Mouse (Mus musculus) liver, embryonic 12.5 days (tissue): Measurements from ENCODE around the gene 6030468B19Rik. TPM values are rescaled to one million over a fixed set of nuclear protein-coding genes. Genes with fewer than 3 reads are reported as not detected.
"Not testable (repeated sequence)": the region's sequence is repeated elsewhere in the genome, so short reads cannot be mapped to it uniquely, and the experiment has no call there.

Experiments used
- ATAC-seq: fragments of 200-750 bp; cut with Nextera tagmentation; 2 replicates; pipeline ENCODE4 v1.8.0; 2017; ENCODE audit warnings: moderate number of reproducible peaks, mild to moderate bottlenecking, moderate library complexity
- H3K27ac ChIP-seq: fragments of 300-500 bp; sonication (generic); 2 replicates; pipeline ENCODE4 v1.5.1; 2016; ENCODE audit warnings: mild to moderate bottlenecking
- H3K27me3 ChIP-seq: fragments of 300-500 bp; sonication (generic); replicated peaks from 2 replicates; pipeline ENCODE4 v1.6.1; 2016; ENCODE audit warnings: mild to moderate bottlenecking, moderate library complexity
- H3K36me3 ChIP-seq: fragments of 300-500 bp; sonication (generic); 2 replicates; pipeline ENCODE4 v1.6.1; 2016; ENCODE audit warnings: mild to moderate bottlenecking, moderate library complexity
- H3K4me1 ChIP-seq: fragments of 300-500 bp; sonication (generic); 2 replicates; pipeline ENCODE4 v1.6.1; 2016
- H3K4me2 ChIP-seq: fragments of 300-500 bp; sonication (generic); 2 replicates; pipeline ENCODE4 v1.6.1; 2016; ENCODE audit warnings: mild to moderate bottlenecking, moderate library complexity
- H3K4me3 ChIP-seq: fragments of 300-500 bp; sonication (generic); 2 replicates; pipeline ENCODE4 v1.5.1; 2016; ENCODE audit warnings: mild to moderate bottlenecking, moderate library complexity
- H3K9ac ChIP-seq: fragments of 300-500 bp; sonication (generic); 2 replicates; pipeline ENCODE4 v1.6.1; 2016; ENCODE audit warnings: mild to moderate bottlenecking, moderate library complexity
- H3K9me3 ChIP-seq: fragments of 300-500 bp; sonication (generic); replicated peaks from 2 replicates; pipeline ENCODE4 v1.6.1; 2016; ENCODE audit warnings: mild to moderate bottlenecking, moderate library complexity
- WGBS: fragments of 180-500 bp; shearing (Covaris S2); methylation state at CpG from one replicate; pipeline ENCODE4 v1.1.7; 2016; ENCODE audit not compliant: insufficient replicate concordance; 5-methylcytosine and 5-hydroxymethylcytosine counted together
- polyA plus RNA-seq: library from polyadenylated mRNA; unstranded; fragments of >200 nt; fragmentation: Nextera tagmentation; extraction: Ambion mirVana; gene quantifications from 2 replicates; pipeline ENCODE4 v1.2.1, GENCODE M21; 2016

6030468B19Rik gene
- polyA plus RNA-seq, 1 experiment from 2014 or later, result 97.6 TPM

GRCm38 (mm10) chr11:117780199-117780515 lies 17.3 kb upstream of the 6030468B19Rik start:
- WGBS, result under 1% methylated on average over 17 of the region's 17 CpGs
- Histone ChIP-seq H3K36me3 (peaks cover 52% of the 10 kb centered on the region), H3K27ac (peak overlapping the region; percentile 100), H3K9ac (peak overlapping the region; percentile 90), H3K4me2 (peak overlapping the region; percentile 95), H3K4me3 (peak overlapping the region; percentile 92), H3K4me1 (peaks cover 79% of the 10 kb centered on the region), H3K9me3 (no peaks in the 10 kb centered on the region), H3K27me3 (no peaks in the 10 kb centered on the region; the same call in none of the 2 replicates)
- ATAC-seq, result peak; percentile 5; the same call in 1 of the 2 replicates

DNA sequence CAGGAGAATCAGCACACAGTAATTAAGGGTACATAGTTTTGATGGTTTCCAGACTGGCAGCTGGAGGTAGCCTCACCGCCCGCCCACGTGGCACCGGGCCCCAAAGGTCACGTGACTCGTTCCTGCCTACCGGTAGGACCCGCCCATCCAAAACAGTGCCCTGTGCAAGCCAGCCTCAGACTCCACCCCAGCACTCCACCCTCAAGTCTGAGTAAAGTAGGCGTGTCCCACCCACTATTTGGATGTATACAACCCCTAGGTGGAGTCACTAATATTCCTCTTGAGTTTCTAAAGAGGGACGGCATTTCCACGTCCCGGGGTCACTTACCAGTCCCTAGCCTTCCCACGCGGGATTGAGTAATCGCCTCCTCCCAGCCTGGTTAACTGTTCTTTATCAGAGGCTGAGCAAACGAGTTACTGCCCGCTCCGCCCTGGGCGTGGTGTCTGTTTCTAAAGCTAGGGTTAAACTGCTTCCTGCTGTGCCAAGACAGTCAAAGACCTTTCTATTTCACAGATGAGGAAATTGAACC lies 16.8 kb upstream of the 6030468B19Rik start:
- peak overlapping the region; percentile 95 for H3K4me2 ChIP-seq
- H3K9me3 ChIP-seq, result no peaks in the 10 kb centered on the region
- WGBS, result under 1% methylated on average over 19 of the region's 19 CpGs
- peaks cover 82% of the 10 kb centered on the region for H3K4me1 ChIP-seq
- peak overlapping the region; percentile 92 for H3K4me3 ChIP-seq
- H3K27ac ChIP-seq, result peak overlapping the region; percentile 100
- peak; percentile 79 for ATAC-seq
- H3K9ac ChIP-seq, result peak overlapping the region; percentile 90
- no peaks in the 10 kb centered on the region; the same call in none of the 2 replicates for H3K27me3 ChIP-seq
- peaks cover 52% of the 10 kb centered on the region for H3K36me3 ChIP-seq

GRCm38 (mm10) chr11:117781199-117781821 lies 16.1 kb upstream of the 6030468B19Rik start:
- Histone ChIP-seq H3K9me3 (no peaks in the 10 kb centered on the region), H3K4me2 (peak overlapping the region; percentile 95), H3K9ac (peak overlapping the region; percentile 90), H3K27me3 (no peaks in the 10 kb centered on the region; the same call in none of the 2 replicates), H3K27ac (peak overlapping the region; percentile 100), H3K36me3 (peaks cover 52% of the 10 kb centered on the region), H3K4me3 (peak overlapping the region; percentile 92), H3K4me1 (peaks cover 82% of the 10 kb centered on the region)
- ATAC-seq, result 0 out of 2 replicates have a peak, but pooled peaks have one; percentile 4
- WGBS, result 2% methylated on average over 18 of the region's 18 CpGs

- peak within 1 kb of the TSS; percentile 92 for H3K4me3 ChIP-seq
- H3K4me1 ChIP-seq, result peaks cover 81% of the 10 kb centered on the region
- no peaks in the 10 kb centered on the region; the same call in none of the 2 replicates for H3K27me3 ChIP-seq
- peak within 1 kb of the TSS; percentile 90 for H3K9ac ChIP-seq
- peaks cover 52% of the 10 kb centered on the region for H3K36me3 ChIP-seq
- H3K9me3 ChIP-seq, result no peaks in the 10 kb centered on the region
- H3K4me2 ChIP-seq, result peak within 1 kb of the TSS; percentile 95
- H3K27ac ChIP-seq, result peak within 1 kb of the TSS; percentile 100
- WGBS, result 3% methylated on average over 24 of the region's 24 CpGs
- peak; percentile 69 for ATAC-seq
Observed at GRCm38 (mm10) chr11:117781993-117782704, 15.3 kb upstream of the 6030468B19Rik start, which contains the start of the genes Tmc8 and Tmc6. Tmc8 (plus strand) TSS chr11:117782076. Tmc6 (minus strand) TSS chr11:117782198.

GRCm38 (mm10) chr11:117782705-117783034 lies 14.8 kb upstream of the 6030468B19Rik start:
- 8% methylated on average over 9 of the region's 9 CpGs for WGBS
- H3K9me3 ChIP-seq, result no peaks in the 10 kb centered on the region
- no peak for ATAC-seq
- H3K4me1 ChIP-seq, result peaks cover 76% of the 10 kb centered on the region
- H3K27ac ChIP-seq, result peak overlapping the region; percentile 100
- peaks cover 52% of the 10 kb centered on the region for H3K36me3 ChIP-seq
- H3K27me3 ChIP-seq, result no peaks in the 10 kb centered on the region; the same call in none of the 2 replicates
- peak overlapping the region; percentile 90 for H3K9ac ChIP-seq
- peak overlapping the region; percentile 92 for H3K4me3 ChIP-seq
- H3K4me2 ChIP-seq, result peak overlapping the region; percentile 95

DNA sequence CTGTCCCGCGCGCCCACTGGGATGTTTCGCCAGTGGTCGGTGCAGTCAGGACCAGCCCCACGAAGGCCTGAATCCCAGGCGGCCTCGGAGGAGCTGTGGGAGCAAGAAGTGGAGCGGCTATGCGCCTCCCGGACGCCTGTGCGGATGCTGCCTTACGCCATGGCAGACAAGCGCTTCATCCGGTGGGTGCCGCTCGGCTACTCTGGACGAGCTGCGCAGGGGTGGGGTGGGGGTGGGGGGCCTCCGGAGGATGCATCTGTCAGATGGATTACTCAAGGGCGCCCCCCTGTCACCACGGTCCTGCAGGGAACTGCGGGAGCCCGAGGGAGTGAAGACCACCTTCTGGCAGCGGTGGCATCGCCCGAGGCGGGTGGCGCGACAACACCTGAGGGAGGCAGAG lies 14.4 kb upstream of the 6030468B19Rik start:
- ATAC-seq, result no peak
- under 1% methylated on average over 31 of the region's 31 CpGs for WGBS
- Histone ChIP-seq H3K27ac (peak overlapping the region; percentile 100), H3K36me3 (peaks cover 52% of the 10 kb centered on the region), H3K4me2 (peak overlapping the region; percentile 95), H3K4me3 (peak overlapping the region; percentile 92), H3K4me1 (peaks cover 72% of the 10 kb centered on the region), H3K9ac (peak overlapping the region; percentile 90), H3K9me3 (no peaks in the 10 kb centered on the region), H3K27me3 (no peaks in the 10 kb centered on the region; the same call in none of the 2 replicates)

DNA sequence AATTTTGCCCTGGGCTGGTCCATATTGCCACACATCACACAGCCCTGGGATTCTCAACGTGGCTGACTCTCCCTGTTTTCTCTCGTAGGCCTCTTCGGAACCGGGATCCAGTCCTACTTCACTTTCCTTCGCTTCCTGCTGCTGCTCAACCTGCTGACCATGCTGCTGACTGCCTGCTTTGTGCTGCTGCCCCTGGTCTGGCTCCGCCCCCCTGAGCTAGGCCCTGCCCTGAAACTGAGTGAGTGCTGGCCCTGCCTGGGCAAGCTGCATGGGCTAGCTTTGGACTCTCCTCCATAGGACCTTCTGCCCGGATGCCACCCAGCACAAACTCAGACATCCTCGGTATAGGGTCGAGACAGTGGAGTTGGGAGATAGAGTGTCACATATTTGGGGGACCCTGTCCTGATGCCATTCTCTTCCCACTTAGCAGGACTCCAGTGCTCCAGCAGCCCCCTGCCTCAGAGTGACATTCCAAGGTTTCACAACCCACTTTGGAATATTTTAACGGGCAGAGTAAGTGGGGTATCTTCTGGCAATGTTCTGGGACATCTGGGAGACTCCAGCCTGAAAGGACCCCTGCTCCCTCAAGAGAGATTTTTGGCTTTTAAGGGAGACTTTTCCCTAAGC lies 13.7 kb upstream of the 6030468B19Rik start:
- peak; percentile 36; the same call in 1 of the 2 replicates for ATAC-seq
- H3K27ac ChIP-seq, result peak overlapping the region; percentile 100
- peaks cover 65% of the 10 kb centered on the region for H3K4me1 ChIP-seq
- H3K27me3 ChIP-seq, result no peaks in the 10 kb centered on the region; the same call in none of the 2 replicates
- peak overlapping the region; percentile 92 for H3K4me3 ChIP-seq
- no peaks in the 10 kb centered on the region for H3K9me3 ChIP-seq
- peak overlapping the region; percentile 95 for H3K4me2 ChIP-seq
- WGBS, result 36% methylated on average over 10 of the region's 10 CpGs
- H3K36me3 ChIP-seq, result peaks cover 50% of the 10 kb centered on the region
- H3K9ac ChIP-seq, result peak overlapping the region; percentile 90

GRCm38 (mm10) chr11:117786294-117786693 lies 11.2 kb upstream of the 6030468B19Rik start:
- ATAC-seq, result no peak
- H3K9ac ChIP-seq, result no peak overlapping the region; the same call in 1 of the 2 replicates
- 19% methylated on average over 10 of the region's 10 CpGs for WGBS
- H3K27me3 ChIP-seq, result no peaks in the 10 kb centered on the region; the same call in none of the 2 replicates
- H3K4me3 ChIP-seq, result no peak overlapping the region
- peaks cover 60% of the 10 kb centered on the region for H3K36me3 ChIP-seq
- peak overlapping the region; percentile 10; the same call in 1 of the 2 replicates for H3K27ac ChIP-seq
- peak overlapping the region; percentile 28 for H3K4me2 ChIP-seq
- H3K9me3 ChIP-seq, result no peaks in the 10 kb centered on the region
- peaks cover 70% of the 10 kb centered on the region for H3K4me1 ChIP-seq

DNA sequence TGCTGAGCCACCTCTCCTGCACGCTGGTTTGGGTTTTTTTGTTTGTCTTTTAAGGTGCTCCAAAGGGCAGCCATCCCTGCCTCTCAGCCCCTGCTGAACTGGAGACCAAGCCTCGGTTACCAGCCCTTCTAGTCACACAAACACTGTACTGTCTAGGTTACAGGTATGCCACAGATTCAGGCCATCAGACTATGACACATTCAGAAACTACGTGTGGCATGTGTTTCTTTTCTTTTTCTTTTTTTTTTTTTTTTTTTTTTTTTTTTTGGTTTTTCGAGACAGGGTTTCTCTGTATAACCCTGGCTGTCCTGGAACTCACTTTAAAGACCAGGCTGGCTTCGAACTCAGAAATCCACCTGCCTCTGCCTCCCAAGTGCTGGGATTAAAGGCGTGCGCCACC lies 9.0 kb upstream of the 6030468B19Rik start:
- peaks cover 73% of the 10 kb centered on the region for H3K36me3 ChIP-seq
- WGBS, result 87% methylated on average over 7 of the region's 7 CpGs
- H3K27me3 ChIP-seq, H3K9me3 ChIP-seq, ATAC-seq, H3K9ac ChIP-seq, H3K4me3 ChIP-seq, H3K4me2 ChIP-seq: not testable (repeated sequence)
- peak overlapping the region; percentile 50; the same call in 1 of the 2 replicates for H3K27ac ChIP-seq
- peaks cover 71% of the 10 kb centered on the region for H3K4me1 ChIP-seq

- H3K27ac ChIP-seq, result peak overlapping the region; percentile 86
- WGBS, result 5% methylated on average over 14 of the region's 14 CpGs
- ATAC-seq, result peak; percentile 66
- peaks cover 68% of the 10 kb centered on the region for H3K4me1 ChIP-seq
- H3K9me3 ChIP-seq, result no peaks in the 10 kb centered on the region
- peak overlapping the region; percentile 66 for H3K9ac ChIP-seq
- H3K36me3 ChIP-seq, result peaks cover 57% of the 10 kb centered on the region
- H3K4me2 ChIP-seq, result peak overlapping the region; percentile 78
- H3K4me3 ChIP-seq, result peak overlapping the region; percentile 52
- H3K27me3 ChIP-seq, result no peaks in the 10 kb centered on the region
Observed at GRCm38 (mm10) chr11:117790286-117790685, 7.2 kb upstream of the 6030468B19Rik start.

DNA sequence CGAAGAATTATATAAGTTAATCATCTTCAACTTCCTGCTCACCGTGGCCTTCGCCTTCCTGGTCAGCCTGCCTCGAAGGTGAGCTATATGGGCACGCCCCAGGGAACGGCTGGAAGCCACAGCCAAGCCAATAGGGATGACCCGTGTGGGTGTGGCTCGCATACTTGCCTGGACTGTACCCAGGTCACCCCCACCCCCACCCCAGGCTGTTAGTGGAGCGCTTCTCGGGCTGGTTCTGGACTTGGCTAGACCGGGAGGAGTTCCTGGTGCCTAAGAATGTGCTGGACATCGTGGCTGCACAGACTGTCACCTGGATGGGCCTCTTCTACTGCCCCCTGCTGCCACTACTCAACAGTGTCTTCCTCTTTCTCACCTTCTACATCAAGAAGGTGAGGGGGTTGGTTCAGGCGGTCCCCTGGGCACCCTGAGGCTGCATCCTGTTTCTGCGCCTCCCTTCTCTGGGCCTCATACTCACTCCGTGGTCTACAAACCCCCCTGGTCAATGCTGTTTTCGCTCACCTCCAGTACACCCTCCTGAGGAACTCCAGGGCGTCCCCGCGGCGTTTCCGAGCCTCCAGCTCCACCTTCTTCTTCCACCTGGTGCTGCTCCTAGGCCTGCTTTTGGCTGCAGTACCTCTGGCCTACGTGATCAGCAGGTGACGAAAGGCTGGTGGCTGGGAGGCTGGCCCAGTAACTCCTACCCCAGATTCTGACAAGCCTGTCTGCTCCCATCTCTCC lies 6.6 kb upstream of the 6030468B19Rik start:
- H3K4me1 ChIP-seq, result peaks cover 69% of the 10 kb centered on the region

More for the DNA sequence above, 6.6 kb upstream of the 6030468B19Rik start:
- Histone ChIP-seq H3K27ac (peak overlapping the region; percentile 86), H3K4me2 (peak overlapping the region; percentile 78), H3K4me3 (peak overlapping the region; percentile 52), H3K27me3 (no peaks in the 10 kb centered on the region), H3K36me3 (peaks cover 51% of the 10 kb centered on the region), H3K9ac (peak overlapping the region; percentile 66), H3K9me3 (no peaks in the 10 kb centered on the region)
- WGBS, result 31% methylated on average over 23 of the region's 23 CpGs
- peak; percentile 75 for ATAC-seq
